Mouse (Mus musculus) liver, embryonic 14.5 days (tissue): ENCODE results near the gene Flt3l.

Experiments
- CTCF ChIP-seq: IDR thresholded peaks from 2 replicates; pipeline ENCODE4 v1.5.1; 2016; ENCODE audit warnings: antibody characterized with exemption, low read depth, control low read depth
- EP300 ChIP-seq: IDR thresholded peaks from 2 replicates; pipeline ENCODE4 v1.6.1; 2016; ENCODE audit warnings: antibody characterized with exemption, low read depth

DNA sequence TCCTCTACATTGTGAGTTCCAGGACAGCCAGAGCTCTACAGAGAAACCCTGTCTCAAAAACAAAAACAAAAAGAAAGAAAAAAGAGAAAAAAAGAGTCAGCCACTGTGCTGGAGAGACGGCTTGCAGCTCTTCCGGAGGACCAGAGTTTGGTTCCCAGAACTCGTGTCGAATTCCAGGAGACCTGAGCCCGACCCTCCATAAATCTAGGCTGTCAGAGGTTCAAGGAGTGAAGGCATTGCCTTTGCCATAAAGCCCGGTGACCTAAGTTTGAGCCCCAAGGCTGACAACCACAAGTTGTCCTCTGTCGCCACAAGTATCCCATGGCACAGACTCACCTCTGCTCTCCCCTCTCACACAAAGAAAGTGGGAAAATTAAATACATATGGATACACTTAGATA lies 42.1 kb downstream of the Flt3l start:
- TF ChIP-seq CTCF (no peak), EP300 (no peak)
